Mouse (Mus musculus) NIH3T3 (cell line): Measurements from ENCODE around the gene 1810010H24Rik.
"Not testable (repeated sequence)": the region's sequence is repeated elsewhere in the genome, so short reads cannot be mapped to it uniquely, and the experiment has no call there.

Experiments
- DNase-seq: peaks from one replicate; pipeline ENCODE4 v3.0.0-alpha.2; 2012; ENCODE audit warnings: low read depth

The 1810010H24Rik gene

GRCm38 (mm10) chr11:107043361-107043760 is 17.9 kb downstream of the 1810010H24Rik start:
- no peak for DNase-seq

GRCm38 (mm10) chr11:107044321-107044720 is 18.8 kb downstream of the 1810010H24Rik start:
- DNase-seq: peak; percentile 89

GRCm38 (mm10) chr11:107045546-107045945 is 20.1 kb downstream of the 1810010H24Rik start:
- no peak for DNase-seq

DNA sequence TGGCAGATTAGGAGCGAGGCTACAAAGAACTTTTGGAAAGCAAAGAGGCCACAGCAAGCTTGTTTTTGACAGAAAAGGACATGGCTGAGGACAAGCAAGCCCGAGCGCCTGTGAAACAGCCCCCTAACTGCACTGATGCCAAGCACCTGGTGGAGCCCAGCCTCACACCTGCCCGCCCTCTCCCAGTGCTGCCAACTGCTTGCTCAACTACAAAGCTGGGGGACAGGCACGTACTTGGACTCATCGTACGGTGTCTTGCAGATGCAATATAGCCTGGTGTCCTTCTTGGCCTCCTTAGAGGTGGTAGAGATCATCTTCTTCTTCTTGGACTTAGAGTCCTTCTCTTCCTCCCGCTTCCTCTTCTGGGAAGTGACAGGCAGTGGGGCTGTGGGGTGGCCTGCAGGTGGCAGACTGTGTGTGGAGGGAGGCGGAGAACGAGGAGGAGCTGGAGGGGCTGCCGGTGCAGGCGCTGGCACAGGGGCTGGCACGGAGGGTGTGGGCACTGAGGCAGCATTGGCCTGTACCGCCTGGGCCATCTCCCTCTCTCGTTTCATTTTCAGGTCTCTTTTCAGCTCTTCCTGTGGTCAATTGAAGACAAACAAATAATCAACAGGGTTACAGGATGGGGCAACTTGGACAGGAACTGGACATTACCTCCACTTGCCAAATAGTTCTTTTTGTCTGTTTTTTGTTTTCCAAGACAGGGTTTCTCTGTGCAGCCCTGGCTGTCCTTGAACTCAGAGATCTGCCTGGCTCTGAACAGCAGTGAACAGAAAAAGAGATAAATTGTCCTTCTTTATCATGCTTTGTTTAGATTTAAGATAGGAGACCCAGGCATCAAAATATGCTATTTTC is 21.5 kb downstream of the 1810010H24Rik start:
- no peak for DNase-seq

DNA sequence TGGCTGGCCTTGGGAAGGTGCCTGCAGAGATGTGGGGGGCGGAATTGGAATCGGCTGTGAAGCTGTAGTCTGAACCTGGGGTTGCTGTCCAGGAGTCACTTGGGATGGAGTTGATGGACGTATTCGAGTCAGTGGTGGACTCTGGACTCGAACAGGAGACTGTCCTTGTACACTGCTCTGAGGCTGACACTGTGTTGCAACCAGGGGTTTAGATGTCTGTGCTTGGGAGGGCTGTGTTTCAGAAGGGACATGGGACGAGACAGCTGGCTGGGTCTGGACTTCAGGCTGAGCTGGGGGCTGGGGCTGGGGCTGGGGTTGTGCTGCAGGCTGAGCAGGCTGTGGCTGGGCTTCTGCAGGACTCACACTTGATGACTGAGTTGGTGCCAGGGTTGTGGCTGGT is 29.4 kb downstream of the 1810010H24Rik start:
- no peak for DNase-seq

- peak; percentile 19 for DNase-seq
Measured at GRCm38 (mm10) chr11:107057391-107057790, 31.9 kb downstream of the 1810010H24Rik start.

GRCm38 (mm10) chr11:107059634-107060033 is 34.2 kb downstream of the 1810010H24Rik start:
- not testable (repeated sequence) for DNase-seq

DNA sequence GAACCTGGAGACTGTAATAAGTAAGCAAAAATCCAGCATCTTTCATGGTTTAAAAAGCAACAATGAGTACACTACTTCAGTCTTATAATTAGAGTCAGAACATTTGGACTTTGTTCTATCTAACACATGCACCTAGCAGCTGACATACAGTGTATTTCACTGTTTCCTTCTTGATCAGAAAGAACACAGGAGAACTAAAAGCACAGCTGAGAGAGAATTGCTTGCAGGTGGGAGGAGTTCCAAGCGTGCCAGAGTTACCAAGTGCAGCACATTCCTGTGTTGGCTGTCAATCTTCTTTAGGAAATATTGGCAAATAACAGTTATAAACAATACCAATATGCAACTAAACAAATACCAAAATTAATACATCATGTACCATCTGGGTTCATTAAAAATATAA is 35.5 kb downstream of the 1810010H24Rik start:
- no peak for DNase-seq

DNA sequence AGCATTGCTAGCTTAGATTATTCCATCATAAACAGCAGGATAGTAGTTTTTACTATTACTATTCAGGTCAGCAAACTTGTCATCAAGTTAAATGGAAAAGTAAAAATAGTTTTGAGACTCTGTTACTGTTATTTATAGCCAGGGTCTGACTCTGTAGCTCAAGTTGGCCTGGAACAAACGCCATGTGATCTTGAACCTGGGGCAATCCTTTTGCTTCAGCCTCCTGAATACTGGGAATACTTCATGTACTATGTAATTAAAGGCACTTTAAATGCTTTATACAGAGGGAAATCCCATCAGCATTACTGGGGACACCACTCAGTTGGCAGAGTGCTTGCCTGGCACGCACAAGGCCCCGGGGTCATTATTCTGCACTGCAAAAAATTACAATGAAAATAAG is 37.6 kb downstream of the 1810010H24Rik start:
- DNase-seq: peak; percentile 10

DNA sequence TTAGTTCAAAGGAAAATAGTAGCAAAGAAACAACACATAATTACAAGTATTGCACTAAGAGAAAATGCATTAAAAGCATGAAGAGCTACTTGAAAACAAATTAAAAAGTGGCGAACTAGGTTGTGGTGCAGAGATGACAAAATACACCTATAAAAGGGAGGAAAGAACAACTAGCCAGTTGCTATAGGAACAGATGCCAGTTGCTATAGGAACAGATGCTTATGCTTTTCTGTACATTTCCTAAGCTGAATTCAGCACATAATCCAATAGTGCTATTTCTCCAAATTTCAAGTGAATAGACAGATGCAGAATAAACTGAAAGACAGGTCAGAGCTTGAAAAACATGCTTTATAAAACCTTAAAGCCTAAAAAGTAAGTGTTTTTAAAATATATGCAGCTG is 39.1 kb downstream of the 1810010H24Rik start:
- no peak for DNase-seq

DNA sequence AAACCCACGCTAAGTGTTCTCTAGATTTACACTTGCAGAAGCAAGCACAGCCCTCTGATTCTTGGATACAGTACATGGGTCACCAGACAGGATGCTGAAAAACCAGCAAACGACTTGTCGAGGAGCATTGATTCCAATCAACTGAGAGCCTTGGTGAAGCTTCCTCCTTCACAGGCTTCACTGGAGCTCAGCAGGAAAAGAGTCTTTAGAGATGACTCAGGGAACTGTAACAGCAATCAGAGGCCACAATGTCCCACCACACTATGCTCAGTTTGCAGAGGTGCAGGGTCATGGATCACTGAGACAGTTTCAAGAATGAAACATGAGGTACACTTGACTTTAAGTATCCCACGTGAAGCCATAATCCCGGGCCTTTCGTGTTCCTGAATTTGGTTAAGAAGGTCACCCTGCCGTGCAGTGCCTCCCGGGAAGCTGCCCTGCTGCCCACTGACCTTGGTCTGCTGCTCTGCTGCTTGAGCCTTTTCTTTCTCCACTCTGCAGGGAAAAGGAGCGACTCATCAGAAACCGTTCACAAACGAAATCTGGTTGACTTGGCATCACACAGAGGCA is 39.8 kb downstream of the 1810010H24Rik start:
- DNase-seq: peak; percentile 22
